15 mouse cellular contexts compared by ENCODE assay signal in genomic region chr13:48845308-48845707, GRCm38 (mm10). TPM values are rescaled to one million over a fixed set of nuclear protein-coding genes. Genes with fewer than 3 reads are reported as not detected.
DNase-seq lines count a peak whose midpoint lies in the region; ATAC-seq and TF ChIP-seq lines count a peak whose summit lies in the region.
"Had no signal": no experiment of that assay in that cellular context is flagged by ENCODE, and none has a peak within 500 bp of the region (broad histone marks: within the 10 kb centered on the region; RNA-seq: fewer than 3 reads in every experiment).

No protein-coding gene starts in this region.

- TF ChIP-seq EP300 in stomach, postnatal 0 days (optimal IDR thresholded peaks at IDR 0.05) = no peak

- TF ChIP-seq CTCF in stomach, postnatal 0 days (IDR thresholded peaks at IDR 0.05; ENCODE audit: low read depth) = peak; percentile 29

- H3K27ac ChIP-seq in liver, embryonic 11.5 days (ENCODE audit: low read depth, low read length) = peak overlapping the region; percentile 64; the same call in 1 of the 2 replicates
- peak overlapping the region; percentile 14; the same call in 1 of the 2 replicates for H3K27ac ChIP-seq in stomach, postnatal 0 days (replicated peaks)
- H3K27ac ChIP-seq: heart, adult 2 months; hindbrain, embryonic 14.5 days; midbrain, embryonic 10.5 days; neural tube, embryonic 12.5 days had no signal

- no peak overlapping the region for H3K4me3 ChIP-seq in liver, embryonic 11.5 days (ENCODE audit: low read depth, low read length)
- no peak overlapping the region for H3K4me3 ChIP-seq in stomach, postnatal 0 days (ENCODE audit: low read depth, low read length)
- H3K4me3 ChIP-seq: erythroblast, embryonic 14.5 days; heart, adult 2 months; midbrain, embryonic 10.5 days; neural tube, embryonic 12.5 days had no signal

- H3K4me2 ChIP-seq in liver, embryonic 11.5 days = peak overlapping the region; percentile 43
- no peak overlapping the region for H3K4me2 ChIP-seq in stomach, postnatal 0 days (replicated peaks; ENCODE audit: low read depth)
- H3K4me2 ChIP-seq: hindbrain, embryonic 14.5 days; neural tube, embryonic 12.5 days had no signal

- H3K9me3 ChIP-seq in liver, embryonic 11.5 days (ENCODE audit: control insufficient read depth, low read length) = no peaks in the 10 kb centered on the region
- no peaks in the 10 kb centered on the region for H3K9me3 ChIP-seq in stomach, postnatal 0 days (ENCODE audit: control insufficient read depth, low read length)
- H3K9me3 ChIP-seq: midbrain, embryonic 10.5 days; neural tube, embryonic 12.5 days had no signal

- H3K27me3 ChIP-seq in liver, embryonic 11.5 days (replicated peaks; ENCODE audit: control insufficient read depth, insufficient read depth, low read length) = no peaks in the 10 kb centered on the region
- no peaks in the 10 kb centered on the region for H3K27me3 ChIP-seq in stomach, postnatal 0 days (ENCODE audit: control insufficient read depth, insufficient read depth, low read length)
- H3K27me3 ChIP-seq: neural tube, embryonic 12.5 days had no signal

- H3K36me3 ChIP-seq in liver, embryonic 11.5 days (ENCODE audit: control insufficient read depth, insufficient read depth, low read length) = no peaks in the 10 kb centered on the region
- H3K36me3 ChIP-seq in stomach, postnatal 0 days (ENCODE audit: control insufficient read depth, insufficient read depth, low read length) = no peaks in the 10 kb centered on the region

- peak; percentile 15 for ATAC-seq in CD4-positive, CD25-positive, alpha-beta regulatory T cell, adult 4 months
- peak; percentile 90 for ATAC-seq in liver, embryonic 11.5 days (replicated peaks; ENCODE audit: low FRiP score)
- ATAC-seq in stomach, postnatal 0 days (ENCODE audit: low FRiP score, low TSS enrichment) = peak; percentile 58

- 30% methylated on average over 4 of the region's 4 CpGs for WGBS in liver, embryonic 11.5 days
- WGBS in stomach, postnatal 0 days = 44% methylated on average over 4 of the region's 4 CpGs

- H3K9ac ChIP-seq in liver, embryonic 11.5 days (ENCODE audit: low read depth, low read length) = no peak overlapping the region
- no peak overlapping the region for H3K9ac ChIP-seq in stomach, postnatal 0 days (ENCODE audit: low read length)
- H3K9ac ChIP-seq: hindbrain, embryonic 14.5 days; neural tube, embryonic 12.5 days had no signal

- DNase-seq in MEL-GATA-1-ER (ENCODE audit: extremely low read depth, low read depth) = peak; percentile 98
- no peak for DNase-seq in liver, embryonic 11.5 days (ENCODE audit: low spot score)
- DNase-seq in stomach, postnatal 0 days (ENCODE audit: low spot score) = peak; percentile 61
- DNase-seq in gastrocnemius, postnatal 14 days = no peak
- no peak for DNase-seq in left cerebral cortex, postnatal 14 days (ENCODE audit: low spot score in 2 of 2)
- no peak for DNase-seq in retina, postnatal 1 day
- DNase-seq: adrenal gland, postnatal 14 days; cerebellum, adult 11-12 months; heart, adult 2 months; right cerebral cortex, adult 18-20 months had no signal

- peaks cover 12% of the 10 kb centered on the region for H3K4me1 ChIP-seq in liver, embryonic 11.5 days (replicated peaks; ENCODE audit: control insufficient read depth, insufficient read depth, low read length)
- H3K4me1 ChIP-seq in stomach, postnatal 0 days (replicated peaks; ENCODE audit: control insufficient read depth, insufficient read depth) = no peaks in the 10 kb centered on the region

- intact Hi-C loops in gastrocnemius, postnatal 14 days (cut with DNase I; ENCODE audit: low total_unique reads) = no loop called here
- intact Hi-C loops in left cerebral cortex, postnatal 14 days (cut with DNase I) = no loop called here

RNA-seq across cellular contexts. Expression of gene Phf2, which starts 25.6 kb away (rescaled TPM):
- polyA plus RNA-seq in CD4-positive, CD25-positive, alpha-beta regulatory T cell, adult 4 months (2017; shearing (Covaris generic)) = 1 to 10 TPM; 2.5 to 2.9 TPM
- 6.2 and 8.3 TPM in 2 replicates for polyA plus RNA-seq in liver, embryonic 11.5 days (2014; fragmentation: Nextera tagmentation; extraction: Ambion mirVana)
- 2.7 and 2.9 TPM in 2 replicates for polyA plus RNA-seq in stomach, postnatal 0 days (2015; fragmentation: Nextera tagmentation; extraction: Ambion mirVana)
- 10 to 100 TPM; 21.5 to 22.3 TPM for total RNA-seq in gastrocnemius, postnatal 14 days (2021)
- 10 to 100 TPM; 28.1 to 28.6 TPM for total RNA-seq in left cerebral cortex, postnatal 14 days (2021)

Comparison
In these comparisons a context has a peak if more than half of its experiments do, and no peak if none do; other contexts are left out.
1. ATAC-seq: peak in every context shown above with its lines; median percentile 90 in liver, embryonic 11.5 days; 58 in stomach, postnatal 0 days; 15 in CD4-positive, CD25-positive, alpha-beta regulatory T cell, adult 4 months.
2. DNase-seq: peak in MEL-GATA-1-ER (single experiment) and stomach, postnatal 0 days (single experiment); none in liver, embryonic 11.5 days (single experiment), gastrocnemius, postnatal 14 days (single experiment), left cerebral cortex, postnatal 14 days (0 of 2) and retina, postnatal 1 day (single experiment).